Mouse (Mus musculus) thymus, adult 2 months (tissue): ENCODE measurements around the gene Tmem175. TPM values are rescaled to one million over a fixed set of nuclear protein-coding genes. Genes with fewer than 3 reads are reported as not detected.
A peak's percentile ranks its signal among the peaks of the same experiment; 100 is the strongest.

Source experiments
- DNase-seq: peaks from one replicate; pipeline ENCODE4 v3.0.0; 2021
- H3K27ac ChIP-seq: fragments of 200-500 bp; 2 replicates; pipeline ENCODE4 v1.5.1; 2012; ENCODE audit warnings: low read length, control low read depth; ENCODE audit not compliant: control insufficient read depth, insufficient read depth
- H3K27me3 ChIP-seq: fragments of 200-500 bp; 2 replicates; pipeline ENCODE4 v1.6.1; 2012; ENCODE audit warnings: mild to moderate bottlenecking, low read length, moderate library complexity, mixed read lengths; ENCODE audit not compliant: control insufficient read depth, insufficient read depth
- H3K36me3 ChIP-seq: fragments of 200-500 bp; 2 replicates; pipeline ENCODE4 v1.6.1; 2012; ENCODE audit warnings: mild to moderate bottlenecking, low read length, moderate library complexity; ENCODE audit not compliant: control insufficient read depth, insufficient read depth
- H3K4me1 ChIP-seq: fragments of 200-500 bp; replicated peaks from 2 replicates; pipeline ENCODE4 v1.6.1; 2012; ENCODE audit warnings: low read length; ENCODE audit not compliant: control insufficient read depth, insufficient read depth
- H3K4me3 ChIP-seq: fragments of 200-500 bp; 2 replicates; pipeline ENCODE4 v1.5.1; 2012; ENCODE audit warnings: mild to moderate bottlenecking, low read length, control low read depth, moderate library complexity; ENCODE audit not compliant: control insufficient read depth, insufficient read depth
- CTCF ChIP-seq: fragments of 200-500 bp; IDR thresholded peaks from 2 replicates; pipeline ENCODE4 v1.5.1; 2012; ENCODE audit warnings: mild to moderate bottlenecking, control low read depth, low read length, moderate library complexity, borderline replicate concordance; ENCODE audit not compliant: control insufficient read depth, poor library complexity, insufficient read depth; ENCODE audit errors: extremely low read depth
- POLR2A ChIP-seq: fragments of 200-500 bp; IDR thresholded peaks from 2 replicates; pipeline ENCODE4 v1.6.1; 2012; ENCODE audit warnings: mild to moderate bottlenecking, low read length, control low read depth, moderate library complexity; ENCODE audit not compliant: control insufficient read depth, poor library complexity, insufficient read depth; ENCODE audit errors: extremely low read depth
- WGBS: fragments of 180-500 bp; shearing (Covaris S2); methylation state at CpG from one replicate; pipeline ENCODE4 v1.1.7; 2018; 5-methylcytosine and 5-hydroxymethylcytosine counted together
- polyA plus RNA-seq: library from polyadenylated mRNA; depleted of rRNA; stranded (reverse); fragments of >200 nt; gene quantifications from 2 replicates; pipeline ENCODE4 v1.2.3, GENCODE M21; 2012

The Tmem175 gene
- polyA plus RNA-seq, 1 experiment = 77.3 TPM

- 13% methylated on average over 3 of the region's 3 CpGs for WGBS
- TF ChIP-seq POLR2A (no peak), CTCF (no peak)
- no peaks in the 10 kb centered on the region for H3K27me3 ChIP-seq
- DNase-seq = no peak
- peaks cover 9% of the 10 kb centered on the region for H3K4me1 ChIP-seq
- no peaks in the 10 kb centered on the region for H3K36me3 ChIP-seq
- H3K27ac ChIP-seq = peak overlapping the region; percentile 64; the same call in 1 of the 2 replicates
- H3K4me3 ChIP-seq = peak overlapping the region; percentile 73
Measured at GRCm38 (mm10) chr5:108668387-108668932, 38.9 kb downstream of the Tmem175 start.

- H3K4me1 ChIP-seq = peaks cover 9% of the 10 kb centered on the region
- 4% methylated on average over 43 of the region's 43 CpGs for WGBS
- TF ChIP-seq POLR2A (peak; percentile 69), CTCF (peak; percentile 54; the same call in 1 of the 2 replicates)
- DNase-seq = peak; percentile 87
- peak within 1 kb of the TSS; percentile 73 for H3K4me3 ChIP-seq
- H3K36me3 ChIP-seq = no peaks in the 10 kb centered on the region
- no peaks in the 10 kb centered on the region for H3K27me3 ChIP-seq
- peak within 1 kb of the TSS; percentile 64 for H3K27ac ChIP-seq
Measured at GRCm38 (mm10) chr5:108668977-108669936, 39.7 kb downstream of the Tmem175 start, which contains the start of gene Dgkq. TSS of gene Dgkq (minus strand) at chr5:108669672.

- Histone ChIP-seq H3K27me3 (no peaks in the 10 kb centered on the region), H3K27ac (no peak overlapping the region), H3K4me1 (peaks cover 9% of the 10 kb centered on the region), H3K4me3 (no peak overlapping the region), H3K36me3 (no peaks in the 10 kb centered on the region)
- DNase-seq = no peak
- WGBS = 70% methylated on average over 9 of the region's 9 CpGs
- TF ChIP-seq POLR2A (no peak), CTCF (no peak)
Measured at GRCm38 (mm10) chr5:108669986-108670385, 40.4 kb downstream of the Tmem175 start.

GRCm38 (mm10) chr5:108670785-108671184 lies 41.2 kb downstream of the Tmem175 start:
- peak; percentile 65 for DNase-seq
- Histone ChIP-seq H3K27ac (no peak overlapping the region), H3K4me1 (peaks cover 9% of the 10 kb centered on the region), H3K36me3 (no peaks in the 10 kb centered on the region), H3K4me3 (no peak overlapping the region), H3K27me3 (no peaks in the 10 kb centered on the region)
- TF ChIP-seq CTCF (no peak), POLR2A (no peak)

GRCm38 (mm10) chr5:108671757-108672156 lies 42.2 kb downstream of the Tmem175 start:
- Histone ChIP-seq H3K36me3 (no peaks in the 10 kb centered on the region), H3K27me3 (no peaks in the 10 kb centered on the region), H3K4me1 (peaks cover 9% of the 10 kb centered on the region), H3K4me3 (no peak overlapping the region), H3K27ac (no peak overlapping the region)
- DNase-seq = no peak
- WGBS = 98% methylated on average over 12 of the region's 12 CpGs
- TF ChIP-seq CTCF (no peak), POLR2A (no peak)

- Histone ChIP-seq H3K4me3 (no peak overlapping the region), H3K36me3 (no peaks in the 10 kb centered on the region), H3K27me3 (no peaks in the 10 kb centered on the region), H3K4me1 (peaks cover 5% of the 10 kb centered on the region), H3K27ac (no peak overlapping the region)
- DNase-seq = no peak
- TF ChIP-seq POLR2A (no peak), CTCF (no peak)
- 94% methylated on average over 2 of the region's 2 CpGs for WGBS
Measured at GRCm38 (mm10) chr5:108674624-108675023, 45.1 kb downstream of the Tmem175 start.
